Mouse (Mus musculus) Patski (cell line): ENCODE measurements around the gene Ralgps2. TPM values are rescaled to one million over a fixed set of nuclear protein-coding genes. Genes with fewer than 3 reads are reported as not detected.

Experiments used
- ATAC-seq: fragments of 100-300 bp; one replicate; pipeline ENCODE4 v1.8.0; 2021
- CTCF ChIA-PET: fragments of 350-600 bp; sonication (Branson Sonifier 250); formaldehyde crosslinking; loops from one replicate; lab custom pipeline; 2022; ENCODE audit warnings: inconsistent platforms; lab: Charles Lee
- POLR2A ChIA-PET: fragments of 350-600 bp; sonication (Branson Sonifier 250); formaldehyde crosslinking; loops from one replicate; lab custom pipeline; 2022; ENCODE audit warnings: antibody characterized with exemption, inconsistent platforms; lab: Charles Lee
- DNase-seq: peaks from one replicate; pipeline ENCODE4 v3.0.0-alpha.2; 2011; ENCODE audit warnings: low read depth, low spot score
- H3K27me3 ChIP-seq: fragments of 371-371 bp; one replicate; pipeline ENCODE4 v1.5.1; 2021
- CTCF ChIP-seq: fragments of 100-300 bp; IDR thresholded peaks from one replicate; pipeline ENCODE4 v1.5.1; 2021
- in situ Hi-C: fragments of 300-500 bp; cut with MboI; formaldehyde crosslinking; loops from 3 replicates; pipeline ENCODE4 v1.11.1; 2018; ENCODE audit warnings: low pct_unique_long_range_greater_than_20kb, mixed read lengths
- polyA plus RNA-seq: library from polyadenylated mRNA; unstranded; gene quantifications from one replicate; pipeline ENCODE4 v1.2.3, GENCODE M21; 2021

The Ralgps2 gene
- polyA plus RNA-seq, 1 experiment from 2014 or later: 7.4 TPM

GRCm38 (mm10) chr1:156863726-156864125 is 75.7 kb downstream of the Ralgps2 start:
- POLR2A ChIA-PET: no interaction called here
- no peak for ATAC-seq
- no peak for TF ChIP-seq CTCF
- no peaks in the 10 kb centered on the region for H3K27me3 ChIP-seq
- in situ Hi-C loops: no loop called here
- DNase-seq: no peak
- CTCF ChIA-PET: no interaction called here

GRCm38 (mm10) chr1:156861475-156862043 is 77.9 kb downstream of the Ralgps2 start:
- DNase-seq (no peak), ATAC-seq (no peak)
- ChIA-PET POLR2A (interaction anchor here (0.8 kb wide), 1 partner anchor 11 kb away, joined by 3 read pairs; no protein-coding TSS in a partner anchor), CTCF (interaction anchor here (1.0 to 1.5 kb wide), 3 partner anchors 12 to 109 kb away, joined by 3 to 4 read pairs (median 3); no protein-coding TSS in a partner anchor)
- no peaks in the 10 kb centered on the region for H3K27me3 ChIP-seq
- TF ChIP-seq CTCF: no peak
- in situ Hi-C loops: no loop called here

GRCm38 (mm10) chr1:156860266-156860665 is 79.2 kb downstream of the Ralgps2 start:
- in situ Hi-C loops: no loop called here
- DNase-seq (no peak), ATAC-seq (no peak)
- no peak for TF ChIP-seq CTCF
- ChIA-PET CTCF (no interaction called here), POLR2A (no interaction called here)
- no peaks in the 10 kb centered on the region for H3K27me3 ChIP-seq

GRCm38 (mm10) chr1:156859711-156860250 is 79.6 kb downstream of the Ralgps2 start:
- ChIA-PET POLR2A (interaction anchor here (1.1 kb wide), 1 partner anchor 123 kb away, joined by 3 read pairs; no protein-coding TSS in a partner anchor), CTCF (interaction anchor here (0.9 kb wide), 1 partner anchor 9 kb away, joined by 3 read pairs; no protein-coding TSS in a partner anchor)
- DNase-seq (no peak), ATAC-seq (no peak)
- no peaks in the 10 kb centered on the region for H3K27me3 ChIP-seq
- no peak for TF ChIP-seq CTCF
- in situ Hi-C loops: no loop called here

GRCm38 (mm10) chr1:156859156-156859555 is 80.3 kb downstream of the Ralgps2 start:
- in situ Hi-C loops: no loop called here
- ChIA-PET CTCF (interaction anchor here (0.9 kb wide), 1 partner anchor 10 kb away, joined by 3 read pairs; no protein-coding TSS in a partner anchor), POLR2A (interaction anchor here (1.1 kb wide), 1 partner anchor 122 kb away, joined by 3 read pairs; no protein-coding TSS in a partner anchor)
- ATAC-seq (no peak), DNase-seq (no peak)
- TF ChIP-seq CTCF: no peak
- no peaks in the 10 kb centered on the region for H3K27me3 ChIP-seq

- no peak for DNase-seq
- no peak for ATAC-seq
- no peaks in the 10 kb centered on the region for H3K27me3 ChIP-seq
- ChIA-PET CTCF (interaction anchor here (0.6 to 1.5 kb wide), 3 partner anchors 17 to 223 kb away, joined by 3 to 4 read pairs (median 3); no protein-coding TSS in a partner anchor), POLR2A (interaction anchor here (1.2 kb wide), 1 partner anchor 44 kb away, joined by 3 read pairs; no protein-coding TSS in a partner anchor)
- no peak for TF ChIP-seq CTCF
- in situ Hi-C loops: no loop called here
Measured at GRCm38 (mm10) chr1:156856666-156857065, 82.8 kb downstream of the Ralgps2 start.

GRCm38 (mm10) chr1:156854558-156854957 is 84.9 kb downstream of the Ralgps2 start:
- ChIA-PET POLR2A (no interaction called here), CTCF (interaction anchor here (1.0 to 1.1 kb wide), 3 partner anchors 13 to 19 kb away, joined by 3 to 4 read pairs (median 3); no protein-coding TSS in a partner anchor)
- no peak for DNase-seq
- ATAC-seq: no peak
- no peak for TF ChIP-seq CTCF
- in situ Hi-C loops: no loop called here
- H3K27me3 ChIP-seq: no peaks in the 10 kb centered on the region

- no peak for DNase-seq
- ATAC-seq: no peak
- in situ Hi-C loops: no loop called here
- H3K27me3 ChIP-seq: no peaks in the 10 kb centered on the region
- ChIA-PET CTCF (no interaction called here), POLR2A (no interaction called here)
- no peak for TF ChIP-seq CTCF
Measured at GRCm38 (mm10) chr1:156852872-156853271, 86.6 kb downstream of the Ralgps2 start.

GRCm38 (mm10) chr1:156852409-156852808 is 87.0 kb downstream of the Ralgps2 start:
- CTCF ChIA-PET: interaction anchor here (0.9 kb wide), 1 partner anchor 15 kb away, joined by 5 read pairs; the partner anchor contains the start of gene Angptl1
- POLR2A ChIA-PET: no interaction called here
- TF ChIP-seq CTCF: no peak
- in situ Hi-C loops: no loop called here
- ATAC-seq: no peak
- DNase-seq: no peak
- H3K27me3 ChIP-seq: no peaks in the 10 kb centered on the region

- ChIA-PET CTCF (no interaction called here), POLR2A (no interaction called here)
- no peak for TF ChIP-seq CTCF
- ATAC-seq (no peak), DNase-seq (no peak)
- no peaks in the 10 kb centered on the region for H3K27me3 ChIP-seq
- in situ Hi-C loops: no loop called here
Measured at GRCm38 (mm10) chr1:156847098-156847497, 92.3 kb downstream of the Ralgps2 start.
